Mouse (Mus musculus) adrenal gland, adult 8-10 months (tissue): Measurements from ENCODE around the gene Nsun5. TPM values are rescaled to one million over a fixed set of nuclear protein-coding genes. Genes with fewer than 3 reads are reported as not detected.
"Not testable (repeated sequence)": the region's sequence is repeated elsewhere in the genome, so short reads cannot be mapped to it uniquely, and the experiment has no call there.

ENCODE experiments used
- DNase-seq: peaks from one replicate; pipeline ENCODE4 v3.0.0; 2022
- total RNA-seq, 4 experiments: library from RNA; stranded (reverse); gene quantifications; 2 replicates each; pipeline ENCODE4 v1.2.4; 2022

Gene Nsun5
- total RNA-seq, result 10 to 100 TPM; 21.9 to 25.0 (median 22.9) TPM

DNA sequence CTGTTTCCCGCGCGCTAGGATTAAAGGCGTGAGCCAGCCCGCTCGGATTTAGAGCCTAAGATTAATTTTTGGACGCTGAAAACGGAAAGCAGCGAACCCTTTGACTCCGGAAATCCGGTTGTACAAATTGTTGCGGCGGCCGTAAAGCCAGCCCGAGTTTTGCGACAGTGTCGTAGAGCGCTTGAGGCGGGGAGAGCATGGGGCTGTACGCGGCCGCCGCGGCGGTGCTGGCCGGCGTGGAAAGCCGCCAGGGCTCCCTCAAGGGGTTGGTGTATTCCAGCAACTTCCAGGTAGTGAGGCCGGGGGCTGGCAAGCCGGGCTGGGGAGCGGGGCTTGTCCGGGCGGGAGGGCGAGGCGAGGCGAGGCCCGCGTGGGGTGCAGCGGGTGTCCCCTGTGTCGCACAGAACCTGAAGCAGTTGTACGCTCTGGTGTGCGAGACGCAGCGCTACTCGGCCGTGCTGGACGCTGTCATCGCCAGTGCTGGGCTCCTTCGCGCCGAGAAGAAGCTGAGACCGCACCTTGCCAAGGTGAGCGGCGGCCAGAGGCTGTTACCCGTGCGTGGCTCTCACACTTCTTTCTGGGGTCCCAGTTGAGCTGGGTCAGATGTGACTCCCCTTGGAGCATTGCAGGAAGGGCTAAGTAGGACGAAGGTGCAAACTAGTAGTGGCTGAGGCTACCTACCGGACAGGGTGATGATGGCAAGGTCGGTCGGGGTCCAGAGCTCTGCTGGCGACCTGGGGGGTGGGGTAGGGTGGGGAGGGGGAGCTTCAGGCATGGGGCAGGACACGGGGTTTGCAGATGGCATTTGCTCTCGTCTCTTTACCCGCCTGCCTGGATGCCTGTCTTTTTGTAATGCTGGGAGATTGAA lies at the start of gene Nsun5:
TSS of gene Nsun5 (plus strand) at position 167 of the 868 bp plus-strand sequence.
- peak; percentile 92 for DNase-seq

DNA sequence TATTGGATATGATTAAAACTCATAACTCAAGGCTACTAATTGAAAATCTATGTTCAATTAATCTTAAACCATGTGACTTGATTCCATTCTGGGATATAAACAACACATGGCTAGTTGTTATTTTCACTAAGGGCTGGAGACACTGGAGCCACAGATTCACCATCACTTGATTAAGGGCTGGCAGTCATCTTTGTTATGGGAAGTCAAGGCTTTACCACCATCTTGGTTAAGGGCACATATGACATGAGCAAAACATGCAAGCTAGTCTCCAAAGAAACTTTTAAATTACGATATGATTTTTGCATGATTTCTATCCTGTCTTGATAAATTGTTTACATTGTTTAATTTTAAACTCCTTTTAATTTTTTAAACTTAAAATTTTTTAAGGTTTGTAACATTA lies 47.6 kb upstream of the Nsun5 start:
- DNase-seq, result no peak

GRCm38 (mm10) chr5:135326121-135326659 lies 43.6 kb upstream of the Nsun5 start:
- no peak for DNase-seq

- no peak for DNase-seq
Observed at GRCm38 (mm10) chr5:135329471-135329870, 40.3 kb upstream of the Nsun5 start.

- DNase-seq, result no peak
Observed at GRCm38 (mm10) chr5:135330201-135330600, 39.6 kb upstream of the Nsun5 start.

DNA sequence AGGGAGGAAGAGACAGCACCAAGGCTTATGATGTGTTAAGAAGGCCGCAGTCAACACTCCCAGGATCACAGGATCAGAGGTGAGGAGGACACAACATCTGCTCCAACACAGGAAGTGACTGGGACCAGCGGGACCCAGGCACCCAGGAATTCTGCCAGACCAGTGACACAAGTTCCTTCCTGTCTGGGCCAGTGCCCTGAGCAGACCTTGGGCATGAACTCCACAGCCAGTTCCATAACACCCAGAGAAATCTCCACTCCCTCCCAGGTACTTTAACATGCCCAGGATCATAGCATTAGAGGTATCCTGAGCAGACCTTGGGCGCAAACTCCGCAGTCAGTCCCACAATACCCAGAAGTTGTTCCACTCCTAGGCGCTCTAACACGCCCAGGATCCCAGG lies 38.6 kb upstream of the Nsun5 start:
- no peak for DNase-seq

- DNase-seq, result peak; percentile 42
Observed at GRCm38 (mm10) chr5:135337575-135337974, 32.2 kb upstream of the Nsun5 start.

GRCm38 (mm10) chr5:135345989-135346388 lies 23.8 kb upstream of the Nsun5 start:
- DNase-seq, result no peak

DNA sequence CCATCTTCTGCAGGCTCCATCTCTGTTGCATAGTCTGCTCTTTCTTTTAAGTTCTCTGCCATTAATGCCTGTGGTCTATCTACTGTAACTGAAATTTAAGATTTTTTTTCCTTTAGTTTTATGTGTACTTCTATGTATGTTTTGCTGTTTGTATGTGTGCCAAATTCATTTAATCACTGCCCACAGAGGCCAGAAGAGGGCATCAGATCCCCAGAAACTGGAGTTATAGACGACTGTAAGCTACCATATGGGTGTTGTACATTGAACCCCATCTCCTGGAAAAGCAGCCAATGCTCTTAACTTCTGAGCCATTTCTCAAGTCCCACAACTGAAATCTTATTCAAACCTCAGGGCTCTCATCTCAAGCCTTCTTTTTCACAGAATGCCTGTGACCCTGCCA lies 23.3 kb upstream of the Nsun5 start:
- no peak for DNase-seq

GRCm38 (mm10) chr5:135347511-135348011 lies 22.2 kb upstream of the Nsun5 start:
- no peak for DNase-seq

DNA sequence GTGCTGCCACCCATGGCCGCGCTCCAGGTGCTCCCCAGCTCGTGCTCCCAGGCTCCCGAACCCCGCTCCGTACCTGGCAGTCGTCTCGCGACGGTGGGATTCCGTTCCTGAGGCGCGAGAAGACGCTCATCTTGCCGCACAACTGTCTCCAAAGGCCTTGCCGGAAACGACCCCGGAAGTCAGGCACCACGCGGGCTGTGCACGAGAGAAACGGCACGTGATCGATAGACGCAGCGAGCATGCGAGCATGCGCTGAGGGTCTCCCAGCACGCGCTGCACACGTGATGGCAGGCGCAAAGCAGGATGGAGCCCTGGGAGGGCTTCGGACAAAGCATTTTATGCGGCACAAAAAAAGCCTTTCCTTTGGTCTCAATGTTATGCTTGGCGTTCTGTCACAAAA lies 19.9 kb upstream of the Nsun5 start, which contains the start of gene Fkbp6:
TSS of gene Fkbp6 (minus strand) at position 183 of the 400 bp plus-strand sequence.
- no peak for DNase-seq

GRCm38 (mm10) chr5:135351606-135352005 lies 18.1 kb upstream of the Nsun5 start:
- DNase-seq, result no peak

GRCm38 (mm10) chr5:135352995-135353394 lies 16.8 kb upstream of the Nsun5 start, which contains the start of gene Trim50:
Gene Trim50 (plus strand): TSS chr5:135353295.
- no peak for DNase-seq

GRCm38 (mm10) chr5:135353564-135353963 lies 16.2 kb upstream of the Nsun5 start:
- DNase-seq, result no peak

- DNase-seq, result no peak
Observed at GRCm38 (mm10) chr5:135356090-135356489, 13.7 kb upstream of the Nsun5 start.

GRCm38 (mm10) chr5:135357556-135357955 lies 12.2 kb upstream of the Nsun5 start:
- DNase-seq, result no peak

GRCm38 (mm10) chr5:135359772-135360171 lies 10.0 kb upstream of the Nsun5 start:
- DNase-seq, result no peak

DNA sequence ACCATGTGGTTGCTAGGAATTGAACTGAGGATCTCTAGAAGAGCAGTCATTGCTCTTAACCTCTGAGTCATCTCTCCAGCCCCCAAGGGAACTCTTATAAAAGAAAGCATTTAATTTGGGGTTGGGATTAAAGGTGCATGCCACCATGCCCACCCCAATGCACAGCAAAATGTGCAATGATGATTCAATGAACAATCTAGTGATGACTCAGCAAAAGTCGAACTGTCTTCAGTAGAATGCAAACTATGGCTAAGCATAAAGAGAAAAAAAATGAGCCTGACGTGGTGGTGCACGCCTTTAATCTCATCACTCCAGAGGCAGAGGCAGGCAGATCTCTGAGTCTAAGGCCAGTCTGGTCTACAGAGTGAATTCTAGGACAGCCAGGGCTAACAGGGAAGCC lies 7.2 kb upstream of the Nsun5 start:
- no peak for DNase-seq

DNA sequence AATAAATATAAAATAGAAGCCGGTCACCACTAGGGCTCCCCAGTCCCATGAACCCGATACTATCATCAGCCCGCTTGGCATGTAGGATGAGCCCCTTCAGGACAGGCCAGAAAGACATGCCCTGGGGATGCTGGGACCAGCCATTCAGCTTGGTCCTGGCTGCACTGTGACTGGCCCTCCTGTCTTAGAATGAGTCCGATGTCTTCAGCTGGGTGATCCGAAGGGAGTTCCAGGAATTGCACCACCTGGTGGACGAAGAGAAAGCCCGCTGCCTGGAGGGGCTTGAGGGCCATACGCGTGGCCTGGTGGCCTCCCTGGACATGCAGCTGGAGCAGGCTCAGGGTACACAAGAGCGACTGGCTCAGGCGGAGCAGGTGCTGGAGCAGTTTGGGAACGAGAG lies 6.2 kb upstream of the Nsun5 start:
- no peak for DNase-seq

- no peak for DNase-seq
Observed at GRCm38 (mm10) chr5:135367841-135368240, 1.9 kb upstream of the Nsun5 start.

DNA sequence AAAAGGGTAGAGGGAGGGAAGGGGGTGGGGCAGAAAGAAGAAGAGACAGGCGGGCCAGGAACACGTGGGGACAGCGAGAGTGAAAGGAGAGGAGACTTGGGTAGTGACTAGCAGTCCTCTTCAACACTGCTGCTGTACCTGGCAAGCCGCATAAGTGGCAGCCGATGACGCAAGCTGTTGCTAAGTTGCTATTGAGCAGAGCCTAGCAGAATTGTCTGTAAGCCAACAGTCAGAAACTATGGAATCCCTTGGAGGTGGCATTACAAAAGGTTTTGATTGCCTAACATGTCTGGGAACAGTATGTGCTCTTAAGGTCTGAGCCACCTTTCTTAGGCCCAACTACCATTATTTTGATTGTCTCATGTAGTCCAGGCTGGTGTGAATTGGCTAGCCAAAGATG lies 1.4 kb upstream of the Nsun5 start:
- no peak for DNase-seq

- not testable (repeated sequence) for DNase-seq
Observed at GRCm38 (mm10) chr5:135369196-135369595, 557 bp upstream of the Nsun5 start.

DNA sequence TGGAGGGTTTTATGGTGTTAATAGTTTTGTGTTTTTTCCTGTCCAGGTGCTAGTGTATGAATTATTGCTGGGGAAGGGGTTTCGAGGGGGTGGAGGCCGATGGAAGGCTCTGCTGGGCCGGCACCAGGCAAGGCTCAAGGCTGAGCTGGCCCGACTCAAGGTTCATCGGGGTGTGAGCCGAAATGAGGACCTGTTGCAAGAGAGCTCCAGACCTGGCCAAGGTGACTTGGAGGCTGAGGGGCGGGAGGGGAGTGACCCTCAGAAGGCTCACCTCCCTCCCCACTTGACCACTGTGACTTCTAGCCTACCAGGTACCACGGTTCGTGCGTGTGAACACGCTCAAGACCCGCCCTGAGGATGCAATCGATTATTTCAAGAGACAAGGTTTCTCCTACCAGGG lies 1.4 kb downstream of the Nsun5 start:
- no peak for DNase-seq

DNA sequence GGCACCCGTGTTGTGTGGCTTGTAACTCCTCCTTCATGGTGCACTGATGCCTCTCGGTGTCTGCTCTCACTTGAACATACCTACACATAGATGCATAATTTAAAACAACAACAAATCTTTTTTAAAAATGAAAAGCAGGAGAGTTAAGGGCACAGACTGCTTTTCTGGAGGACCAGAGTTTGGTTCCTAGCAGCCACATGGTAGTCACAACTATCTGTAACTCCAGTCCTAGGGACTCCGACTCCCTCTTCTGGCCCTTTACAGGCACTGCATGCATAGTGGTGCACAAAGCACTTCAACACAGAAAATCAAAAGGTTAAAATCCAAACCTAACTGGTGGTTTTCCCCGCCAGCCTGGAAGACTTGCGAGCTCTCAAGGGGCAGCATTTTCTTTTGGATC lies 3.8 kb downstream of the Nsun5 start:
- no peak for DNase-seq
